Mouse (Mus musculus) cortical plate, adult 2 months (tissue): ENCODE data around the gene Ulk3.

ENCODE experiments used
- CTCF ChIP-seq: fragments of 200-500 bp; IDR thresholded peaks from 2 replicates; pipeline ENCODE4 v1.5.1; 2011; ENCODE audit warnings: mild to moderate bottlenecking, control low read depth, low read length; ENCODE audit not compliant: insufficient read depth; ENCODE audit errors: extremely low read depth
- POLR2A ChIP-seq: fragments of 200-500 bp; IDR thresholded peaks from 2 replicates; pipeline ENCODE4 v1.6.1; 2011; ENCODE audit warnings: mild to moderate bottlenecking, low read length, control low read depth; ENCODE audit not compliant: insufficient read depth; ENCODE audit errors: extremely low read depth

DNA sequence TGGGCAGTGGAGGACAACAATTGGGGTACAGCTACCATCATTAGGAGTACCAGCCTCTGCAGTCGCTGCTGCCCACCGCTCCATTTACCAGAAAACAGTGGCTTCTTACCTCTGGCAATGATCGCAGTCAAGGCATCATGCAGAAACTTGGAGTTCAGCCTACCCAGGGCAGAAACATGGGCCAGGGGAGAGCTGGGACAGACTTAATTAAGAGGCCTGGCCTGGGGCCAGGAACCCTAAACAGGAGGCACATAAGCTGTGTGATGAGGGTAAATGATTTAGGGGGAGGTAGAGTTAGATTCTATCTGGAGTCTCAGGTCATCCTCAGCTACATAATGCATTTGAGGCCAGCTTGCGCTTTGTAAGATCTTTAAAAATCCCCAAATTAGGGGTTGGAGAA lies 40.1 kb upstream of the Ulk3 start:
- no peak for TF ChIP-seq POLR2A
- TF ChIP-seq CTCF, result no peak
